Mouse (Mus musculus) liver, adult 2 months (tissue): ENCODE data around the gene Pcnx2.

Experiments
- CTCF ChIP-seq: fragments of 200-500 bp; IDR thresholded peaks from 2 replicates; pipeline ENCODE4 v1.5.1; 2011; ENCODE audit warnings: low read depth, low read length, control low read depth
- POLR2A ChIP-seq: fragments of 200-500 bp; IDR thresholded peaks from 2 replicates; pipeline ENCODE4 v1.6.1; 2011; ENCODE audit warnings: low read length, control low read depth; ENCODE audit not compliant: insufficient read depth; ENCODE audit errors: extremely low read depth

DNA sequence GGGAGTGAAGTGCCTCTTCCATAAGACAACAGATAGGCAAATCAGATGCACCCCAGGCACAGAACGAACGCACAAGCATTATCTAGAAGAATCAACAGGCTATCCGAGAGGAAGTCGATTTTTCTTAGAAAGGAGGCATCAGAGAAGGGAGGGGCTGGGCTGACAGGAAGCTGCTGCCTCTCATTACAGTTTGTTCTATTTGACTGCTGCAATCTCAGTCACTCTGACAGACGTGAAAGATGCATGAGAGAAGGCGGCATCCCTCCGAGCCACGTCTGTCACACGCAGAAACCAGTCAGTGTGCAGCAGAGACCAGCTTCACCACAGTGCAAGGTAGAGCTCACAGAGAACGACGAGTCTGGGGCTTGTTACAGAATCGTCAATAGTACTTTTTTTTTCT is 74.4 kb downstream of the Pcnx2 start:
- no peak for TF ChIP-seq CTCF
- TF ChIP-seq POLR2A, result no peak
